Mouse (Mus musculus): ENCODE measurements around the gene Pdpn. TPM values are rescaled to one million over a fixed set of nuclear protein-coding genes. Genes with fewer than 3 reads are reported as not detected.

Pdpn gene
- polyA plus RNA-seq, 1 experiment from 2014 or later: 79.5 TPM

GRCm38 (mm10) chr4:143259718-143260349 is 39.5 kb downstream of the Pdpn start:
- 68% methylated on average over 8 of the region's 8 CpGs for WGBS
- no peak for DNase-seq (ENCODE audit: low spot score)
- Histone ChIP-seq H3K4me3 (no peak overlapping the region), H3K4me1 (peaks cover 27% of the 10 kb centered on the region), H3K36me3 (no peaks in the 10 kb centered on the region), H3K27ac (replicated peaks) (0 out of 2 replicates have a peak overlapping the region, but pooled peaks have one; percentile 28), H3K9me3 (replicated peaks) (no peaks in the 10 kb centered on the region), H3K27me3 (ENCODE audit: low read depth, poor library complexity, severe bottlenecking) (no peaks in the 10 kb centered on the region; the same call in 1 of the 2 replicates)

DNA sequence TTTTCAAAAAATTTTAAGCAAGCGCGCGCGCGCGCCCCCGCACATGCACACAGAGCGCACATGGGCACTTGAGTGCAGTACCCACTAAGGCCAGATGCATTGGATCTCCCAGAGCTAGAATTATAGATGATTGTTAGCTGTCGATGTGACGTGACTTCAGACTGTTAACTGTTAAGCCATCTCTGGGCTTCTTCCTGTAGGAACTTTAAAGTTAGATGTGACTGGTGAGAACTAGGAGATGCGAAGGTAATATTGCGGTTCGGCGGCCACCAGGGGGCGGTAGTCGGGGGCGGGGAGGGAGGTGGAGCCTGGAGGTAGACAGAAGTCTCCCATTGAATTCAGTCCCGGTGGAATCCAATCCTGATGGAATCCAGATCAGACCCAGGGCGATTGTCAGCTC is 40.8 kb downstream of the Pdpn start:
- no peaks in the 10 kb centered on the region for H3K36me3 ChIP-seq
- 0 out of 2 replicates have a peak, but pooled peaks cover under 1% of the 10 kb centered on the region for H3K9me3 ChIP-seq (replicated peaks)
- DNase-seq (ENCODE audit: low spot score): peak; percentile 83
- H3K4me3 ChIP-seq: peak overlapping the region; percentile 21; the same call in 1 of the 2 replicates
- no peaks in the 10 kb centered on the region; the same call in 1 of the 2 replicates for H3K27me3 ChIP-seq (ENCODE audit: low read depth, poor library complexity, severe bottlenecking)
- peaks cover 27% of the 10 kb centered on the region for H3K4me1 ChIP-seq
- 38% methylated on average over 19 of the region's 19 CpGs for WGBS
- no peak overlapping the region for H3K27ac ChIP-seq (replicated peaks)

GRCm38 (mm10) chr4:143257971-143258370 is 41.4 kb downstream of the Pdpn start:
- Histone ChIP-seq H3K4me1 (peaks cover 27% of the 10 kb centered on the region), H3K9me3 (replicated peaks) (0 out of 2 replicates have a peak, but pooled peaks cover 3% of the 10 kb centered on the region), H3K4me3 (no peak overlapping the region), H3K36me3 (no peaks in the 10 kb centered on the region), H3K27ac (replicated peaks) (no peak overlapping the region), H3K27me3 (ENCODE audit: low read depth, poor library complexity, severe bottlenecking) (no peaks in the 10 kb centered on the region; the same call in 1 of the 2 replicates)
- WGBS: 64% methylated on average over 6 of the region's 6 CpGs
- DNase-seq (ENCODE audit: low spot score): no peak

DNA sequence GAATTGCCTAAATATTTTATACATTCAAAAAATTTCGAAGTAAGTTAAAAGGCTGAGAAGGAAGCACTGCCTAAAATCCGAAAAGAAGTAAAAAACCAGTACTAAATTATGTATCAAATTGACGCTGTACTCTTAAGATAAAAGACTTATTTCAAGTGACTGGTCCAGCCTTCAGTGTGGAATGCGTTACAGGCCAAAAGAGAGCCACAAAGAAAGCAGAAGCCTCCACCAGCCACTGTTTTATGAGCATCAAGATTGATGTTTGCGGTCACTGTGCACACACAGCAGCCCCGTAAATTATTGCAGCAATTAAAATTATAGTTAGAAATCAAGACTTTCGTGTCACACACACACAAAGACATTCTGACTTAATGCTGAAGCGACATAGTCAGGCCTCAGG is 43.8 kb downstream of the Pdpn start:
- H3K4me3 ChIP-seq: no peak overlapping the region
- WGBS: 87% methylated on average over 8 of the region's 8 CpGs
- DNase-seq (ENCODE audit: low spot score): no peak
- H3K4me1 ChIP-seq: peaks cover 22% of the 10 kb centered on the region
- H3K36me3 ChIP-seq: no peaks in the 10 kb centered on the region
- no peak overlapping the region for H3K27ac ChIP-seq (replicated peaks)
- H3K9me3 ChIP-seq (replicated peaks): peaks cover 6% of the 10 kb centered on the region
- no peaks in the 10 kb centered on the region; the same call in 1 of the 2 replicates for H3K27me3 ChIP-seq (ENCODE audit: low read depth, poor library complexity, severe bottlenecking)

DNA sequence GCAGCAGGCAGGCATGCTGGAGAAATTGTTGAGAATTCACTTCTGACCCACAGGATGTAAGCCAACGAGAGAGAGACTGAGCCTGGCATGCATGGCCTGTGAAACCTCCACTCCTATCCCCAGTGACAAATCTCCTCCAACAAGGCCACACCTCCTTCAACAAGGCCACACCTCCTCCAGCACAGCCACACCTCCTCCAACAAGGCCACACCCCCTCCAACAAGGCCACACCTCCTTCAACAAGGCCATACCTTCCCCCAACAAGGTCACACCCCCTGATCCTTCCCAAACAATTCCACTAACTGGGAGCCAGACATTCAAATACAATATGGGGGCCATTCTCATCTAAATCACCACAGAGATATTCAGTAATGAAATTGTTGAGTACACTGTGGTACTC is 46.0 kb downstream of the Pdpn start:
- Histone ChIP-seq H3K27me3 (ENCODE audit: low read depth, poor library complexity, severe bottlenecking) (no peaks in the 10 kb centered on the region; the same call in 1 of the 2 replicates), H3K9me3 (replicated peaks) (peaks cover 6% of the 10 kb centered on the region), H3K4me3 (no peak overlapping the region), H3K27ac (replicated peaks) (no peak overlapping the region), H3K4me1 (peaks cover 2% of the 10 kb centered on the region; the same call in 1 of the 2 replicates), H3K36me3 (no peaks in the 10 kb centered on the region)
- WGBS: 100% methylated on average over 1 of the region's 1 CpGs
- no peak for DNase-seq (ENCODE audit: low spot score)

GRCm38 (mm10) chr4:143248050-143248449 is 51.3 kb downstream of the Pdpn start:
- Histone ChIP-seq H3K27me3 (ENCODE audit: low read depth, poor library complexity, severe bottlenecking) (no peaks in the 10 kb centered on the region), H3K9me3 (replicated peaks) (peaks cover 3% of the 10 kb centered on the region), H3K27ac (replicated peaks) (no peak overlapping the region), H3K4me1 (no peaks in the 10 kb centered on the region), H3K4me3 (no peak overlapping the region), H3K36me3 (no peaks in the 10 kb centered on the region)
- 77% methylated on average over 5 of the region's 5 CpGs for WGBS
- no peak for DNase-seq (ENCODE audit: low spot score)

DNA sequence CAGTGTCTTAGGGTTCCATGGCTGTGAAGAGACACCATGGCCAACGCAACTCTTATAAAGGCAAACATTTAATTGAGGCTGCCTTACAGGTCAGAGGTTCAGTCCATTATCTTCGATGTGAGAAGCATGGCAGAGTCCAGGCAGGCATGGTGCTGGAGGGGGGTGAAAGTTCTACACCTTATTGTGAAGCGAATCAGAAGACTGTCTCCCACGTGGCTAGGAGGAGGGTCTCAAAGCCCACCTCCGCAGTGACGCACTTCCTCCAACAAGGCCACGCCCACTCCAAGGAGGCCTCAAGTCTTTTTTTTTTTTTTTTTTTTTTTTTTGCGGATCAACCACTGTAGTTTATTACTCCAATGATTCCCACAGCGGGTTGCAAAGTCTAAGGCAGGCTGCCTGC is 58.1 kb downstream of the Pdpn start:
- WGBS: 84% methylated on average over 9 of the region's 9 CpGs
- Histone ChIP-seq H3K9me3 (replicated peaks) (no peaks in the 10 kb centered on the region), H3K27ac (replicated peaks) (no peak overlapping the region), H3K4me1 (peaks cover 5% of the 10 kb centered on the region), H3K4me3 (no peak overlapping the region), H3K27me3 (ENCODE audit: low read depth, poor library complexity, severe bottlenecking) (no peaks in the 10 kb centered on the region), H3K36me3 (no peaks in the 10 kb centered on the region)
- no peak for DNase-seq (ENCODE audit: low spot score)

DNA sequence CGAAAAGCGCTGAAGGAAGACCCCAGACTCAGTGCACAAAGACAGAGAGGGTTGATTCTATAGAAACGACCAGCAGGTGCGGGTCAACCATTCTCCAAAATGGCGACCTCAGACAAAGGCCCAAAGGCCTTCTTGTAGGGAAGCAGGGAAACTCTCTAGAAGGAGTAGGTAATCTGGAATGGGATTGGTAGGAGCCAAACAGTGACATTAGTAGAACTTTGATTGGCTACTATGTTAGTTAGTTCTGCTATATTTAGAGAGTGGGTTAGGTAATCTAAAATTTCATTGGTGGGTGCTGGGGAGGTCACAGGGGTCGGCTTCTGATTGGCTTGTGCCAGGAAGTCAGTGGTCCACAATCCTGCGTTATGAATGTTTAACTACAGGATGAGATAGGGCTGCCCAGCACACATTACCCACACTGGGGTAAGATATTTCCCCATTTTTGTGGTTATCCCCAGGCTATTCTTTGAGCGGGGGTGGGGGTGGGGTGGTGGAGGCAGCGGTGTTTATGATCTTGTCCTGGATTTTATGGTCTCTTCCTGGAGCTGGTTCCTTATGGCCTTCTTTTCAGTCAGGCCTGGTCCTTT is 59.7 kb downstream of the Pdpn start:
- no peaks in the 10 kb centered on the region for H3K27me3 ChIP-seq (ENCODE audit: low read depth, poor library complexity, severe bottlenecking)
- H3K9me3 ChIP-seq (replicated peaks): no peaks in the 10 kb centered on the region
- H3K4me3 ChIP-seq: no peak overlapping the region
- no peaks in the 10 kb centered on the region for H3K36me3 ChIP-seq
- 93% methylated on average over 9 of the region's 9 CpGs for WGBS
- no peak overlapping the region for H3K27ac ChIP-seq (replicated peaks)
- no peak for DNase-seq (ENCODE audit: low spot score)
- H3K4me1 ChIP-seq: peaks cover 5% of the 10 kb centered on the region

- Histone ChIP-seq H3K36me3 (no peaks in the 10 kb centered on the region), H3K4me3 (no peak overlapping the region), H3K27ac (replicated peaks) (no peak overlapping the region), H3K27me3 (ENCODE audit: low read depth, poor library complexity, severe bottlenecking) (no peaks in the 10 kb centered on the region), H3K4me1 (peaks cover 5% of the 10 kb centered on the region), H3K9me3 (replicated peaks) (peaks cover 5% of the 10 kb centered on the region)
- DNase-seq (ENCODE audit: low spot score): no peak
- WGBS: 91% methylated on average over 5 of the region's 5 CpGs
These were observed 60.2 kb downstream of the Pdpn start for GRCm38 (mm10) chr4:143239117-143239516.

GRCm38 (mm10) chr4:143238241-143239031 is 60.9 kb downstream of the Pdpn start:
- peaks cover 7% of the 10 kb centered on the region for H3K9me3 ChIP-seq (replicated peaks)
- no peak overlapping the region for H3K27ac ChIP-seq (replicated peaks)
- H3K36me3 ChIP-seq: no peaks in the 10 kb centered on the region
- 30% methylated on average over 23 of the region's 23 CpGs for WGBS
- H3K27me3 ChIP-seq (ENCODE audit: low read depth, poor library complexity, severe bottlenecking): no peaks in the 10 kb centered on the region
- H3K4me1 ChIP-seq: peaks cover 5% of the 10 kb centered on the region
- no peak overlapping the region for H3K4me3 ChIP-seq
- peak; percentile 53 for DNase-seq (ENCODE audit: low spot score)

- no peak for DNase-seq (ENCODE audit: low spot score)
- Histone ChIP-seq H3K9me3 (replicated peaks) (peaks cover 7% of the 10 kb centered on the region), H3K27me3 (ENCODE audit: low read depth, poor library complexity, severe bottlenecking) (no peaks in the 10 kb centered on the region), H3K27ac (replicated peaks) (no peak overlapping the region), H3K4me3 (no peak overlapping the region), H3K36me3 (no peaks in the 10 kb centered on the region), H3K4me1 (no peaks in the 10 kb centered on the region)
- 93% methylated on average over 10 of the region's 10 CpGs for WGBS
These were observed 67.5 kb downstream of the Pdpn start for GRCm38 (mm10) chr4:143231790-143232422.

- Histone ChIP-seq H3K4me1 (no peaks in the 10 kb centered on the region), H3K9me3 (replicated peaks) (peaks cover 7% of the 10 kb centered on the region), H3K27ac (replicated peaks) (no peak overlapping the region), H3K27me3 (ENCODE audit: low read depth, poor library complexity, severe bottlenecking) (no peaks in the 10 kb centered on the region), H3K4me3 (no peak overlapping the region), H3K36me3 (no peaks in the 10 kb centered on the region)
- no peak for DNase-seq (ENCODE audit: low spot score)
- WGBS: 90% methylated on average over 3 of the region's 3 CpGs
These were observed 68.3 kb downstream of the Pdpn start for GRCm38 (mm10) chr4:143231110-143231509.

Measured in midbrain, embryonic 10.5 days (tissue).